In the genomic region with DNA sequence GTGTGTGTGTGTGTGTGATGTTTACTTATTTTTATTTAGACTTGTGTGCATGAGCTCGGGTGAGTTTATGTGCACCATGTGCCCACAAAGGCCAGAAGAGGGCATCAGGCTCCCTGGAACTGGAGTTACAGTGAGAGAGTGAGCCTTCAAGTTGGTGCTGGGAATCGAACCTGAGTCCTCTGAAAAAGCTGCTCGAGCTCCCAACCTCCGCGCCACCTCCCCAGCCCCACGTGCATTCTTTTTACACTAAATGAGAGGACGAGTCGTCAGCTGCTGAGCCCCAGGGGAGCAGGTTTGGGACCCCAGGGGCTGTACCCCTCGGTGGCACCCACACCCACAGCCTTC, we compare ENCODE assay signal across 8 mouse cellular contexts. TPM values are rescaled to one million over a fixed set of nuclear protein-coding genes. Genes with fewer than 3 reads are reported as not detected.
DNase-seq lines count a peak whose midpoint lies in the region; ATAC-seq and TF ChIP-seq lines count a peak whose summit lies in the region.

No protein-coding gene starts in this region.

- H3K4me1 ChIP-seq in lung, embryonic 14.5 days (ENCODE audit: insufficient read depth): peaks cover 9% of the 10 kb centered on the region
- H3K4me1 ChIP-seq in intestine, embryonic 15.5 days (replicated peaks): peaks cover 16% of the 10 kb centered on the region
- peaks cover 49% of the 10 kb centered on the region for H3K4me1 ChIP-seq in neural tube, embryonic 13.5 days (replicated peaks)

- no peaks in the 10 kb centered on the region for H3K9me3 ChIP-seq in lung, embryonic 14.5 days (ENCODE audit: low read depth, low read length)
- no peaks in the 10 kb centered on the region for H3K9me3 ChIP-seq in intestine, embryonic 15.5 days
- no peaks in the 10 kb centered on the region for H3K9me3 ChIP-seq in neural tube, embryonic 13.5 days

- no peak for DNase-seq in lung, embryonic 14.5 days
- DNase-seq in lung, postnatal 25 days (ENCODE audit: low spot score): no peak
- DNase-seq in frontal cortex, postnatal 10 days (ENCODE audit: low spot score in 2 of 2): no peak
- no peak for DNase-seq in layer of hippocampus, adult 9-11 months
- DNase-seq in cerebellum, adult 8-10 months: no peak

- H3K9ac ChIP-seq in lung, embryonic 14.5 days: peak overlapping the region; percentile 91
- H3K9ac ChIP-seq in intestine, embryonic 15.5 days: peak overlapping the region; percentile 77
- peak overlapping the region; percentile 90 for H3K9ac ChIP-seq in neural tube, embryonic 13.5 days

- no peak for TF ChIP-seq CTCF in lung, embryonic 14.5 days (IDR thresholded peaks at IDR 0.05; ENCODE audit: low read depth)

- H3K36me3 ChIP-seq in lung, embryonic 14.5 days (ENCODE audit: insufficient read depth): peaks cover 25% of the 10 kb centered on the region
- H3K36me3 ChIP-seq in intestine, embryonic 15.5 days: peaks cover 7% of the 10 kb centered on the region
- H3K36me3 ChIP-seq in neural tube, embryonic 13.5 days: peaks cover 27% of the 10 kb centered on the region

- peak; percentile 29; the same call in 1 of the 2 replicates for ATAC-seq in lung, embryonic 14.5 days (ENCODE audit: insufficient read depth)
- peak; percentile 2 for ATAC-seq in common myeloid progenitor, adult 5-6 weeks (replicated peaks; ENCODE audit: low read depth, poor library complexity, severe bottlenecking)
- ATAC-seq in intestine, embryonic 15.5 days: no peak
- no peak for ATAC-seq in neural tube, embryonic 13.5 days (ENCODE audit: low read depth)

- no peaks in the 10 kb centered on the region for H3K27me3 ChIP-seq in lung, embryonic 14.5 days (ENCODE audit: insufficient read depth, low read length)
- H3K27me3 ChIP-seq in intestine, embryonic 15.5 days (replicated peaks): no peaks in the 10 kb centered on the region
- no peaks in the 10 kb centered on the region for H3K27me3 ChIP-seq in neural tube, embryonic 13.5 days

- peak overlapping the region; percentile 86 for H3K4me2 ChIP-seq in lung, embryonic 14.5 days
- H3K4me2 ChIP-seq in intestine, embryonic 15.5 days (replicated peaks): peak overlapping the region; percentile 62
- H3K4me2 ChIP-seq in neural tube, embryonic 13.5 days: peak overlapping the region; percentile 74

- H3K27ac ChIP-seq in lung, embryonic 14.5 days (ENCODE audit: low read depth): peak overlapping the region; percentile 71
- peak overlapping the region; percentile 78 for H3K27ac ChIP-seq in intestine, embryonic 15.5 days
- peak overlapping the region; percentile 91 for H3K27ac ChIP-seq in neural tube, embryonic 13.5 days (replicated peaks)

- H3K4me3 ChIP-seq in lung, embryonic 14.5 days (ENCODE audit: low read depth, low read length): peak overlapping the region; percentile 83
- peak overlapping the region; percentile 96 for H3K4me3 ChIP-seq in intestine, embryonic 15.5 days (replicated peaks)
- H3K4me3 ChIP-seq in neural tube, embryonic 13.5 days: peak overlapping the region; percentile 64

- 3% methylated on average over 9 of the region's 9 CpGs for WGBS in lung, embryonic 14.5 days
- 4% methylated on average over 9 of the region's 9 CpGs for WGBS in intestine, embryonic 15.5 days
- WGBS in neural tube, embryonic 13.5 days: 8% methylated on average over 9 of the region's 9 CpGs

RNA-seq across cellular contexts. Expression of a gene that starts 0.5 kb away (rescaled TPM):
- polyA plus RNA-seq in lung, embryonic 14.5 days (2014; fragmentation: Nextera tagmentation; extraction: Ambion mirVana): 7.9 and 8.5 TPM in 2 replicates
- total RNA-seq in common myeloid progenitor, adult 5-6 weeks (2017): 9.4 and 9.8 TPM in 2 replicates
- polyA plus RNA-seq in intestine, embryonic 15.5 days (2015; fragmentation: Nextera tagmentation; extraction: Ambion mirVana): 14.8 and 16.0 TPM in 2 replicates
- 8.4 and 8.7 TPM in 2 replicates for polyA plus RNA-seq in neural tube, embryonic 13.5 days (2015; fragmentation: Nextera tagmentation; extraction: Ambion mirVana)

RNA-seq across cellular contexts. Expression of a gene that starts 0.8 kb away (rescaled TPM):
- polyA plus RNA-seq in lung, embryonic 14.5 days (2014; fragmentation: Nextera tagmentation; extraction: Ambion mirVana): 20.2 and 21.9 TPM in 2 replicates
- total RNA-seq in common myeloid progenitor, adult 5-6 weeks (2017): 6.7 and 10.4 TPM in 2 replicates
- 14.2 and 15.0 TPM in 2 replicates for polyA plus RNA-seq in intestine, embryonic 15.5 days (2015; fragmentation: Nextera tagmentation; extraction: Ambion mirVana)
- 25.6 and 25.7 TPM in 2 replicates for polyA plus RNA-seq in neural tube, embryonic 13.5 days (2015; fragmentation: Nextera tagmentation; extraction: Ambion mirVana)

RNA-seq across cellular contexts. Expression of a gene that starts 25.8 kb away (rescaled TPM):
- polyA plus RNA-seq in lung, embryonic 14.5 days (2014; fragmentation: Nextera tagmentation; extraction: Ambion mirVana): 0.20 TPM in 1 of 2 replicates, not detected in the other
- not detected in 2 replicates for total RNA-seq in common myeloid progenitor, adult 5-6 weeks (2017)
- polyA plus RNA-seq in intestine, embryonic 15.5 days (2015; fragmentation: Nextera tagmentation; extraction: Ambion mirVana): 0.09 and 0.15 TPM in 2 replicates
- not detected in 2 replicates for polyA plus RNA-seq in neural tube, embryonic 13.5 days (2015; fragmentation: Nextera tagmentation; extraction: Ambion mirVana)

Comparison
In these comparisons a context has a peak if more than half of its experiments do, and no peak if none do; other contexts are left out.
1. ATAC-seq: peak in lung, embryonic 14.5 days (single experiment) and common myeloid progenitor, adult 5-6 weeks (single experiment); none in intestine, embryonic 15.5 days (single experiment) and neural tube, embryonic 13.5 days (single experiment).
2. Peak in every context shown above with its lines, with median percentiles within 50 percentile points of each other: H3K27ac ChIP-seq, H3K4me2 ChIP-seq, H3K4me3 ChIP-seq and H3K9ac ChIP-seq.